23 mouse cellular contexts compared by ENCODE assay signal in the genomic region with DNA sequence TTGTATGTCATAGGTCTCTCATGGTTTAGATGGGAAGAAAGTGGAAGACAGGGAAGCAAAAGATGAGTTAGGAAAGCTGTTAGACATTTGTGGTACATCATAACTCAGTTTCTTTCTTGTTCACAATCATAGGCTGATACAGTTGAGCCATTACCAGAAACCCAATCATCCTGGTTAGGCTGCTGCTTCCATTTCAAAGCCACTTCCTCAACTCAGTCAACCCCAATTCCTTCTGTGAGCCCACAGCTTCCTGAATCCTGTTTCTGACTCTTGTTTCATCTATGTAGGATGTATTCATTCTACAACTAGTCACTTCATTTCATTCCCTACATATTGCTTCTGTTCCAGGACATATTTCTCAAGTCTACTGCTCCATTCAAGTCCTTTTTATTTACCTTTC.
DNase-seq lines count a peak whose midpoint lies in the region; ATAC-seq and TF ChIP-seq lines count a peak whose summit lies in the region.
"Had no signal": no experiment of that assay in that cellular context is flagged by ENCODE, and none has a peak within 500 bp of the region (broad histone marks: within the 10 kb centered on the region; RNA-seq: fewer than 3 reads in every experiment).

No protein-coding gene starts in this region.

- no peak for TF ChIP-seq POLR2A in heart, adult 2 months (IDR thresholded peaks at IDR 0.05; ENCODE audit: insufficient read depth, low read depth, low read length)

- H3K9ac ChIP-seq in heart, adult 2 months (ENCODE audit: low read depth, low read length) = no peak overlapping the region
- H3K9ac ChIP-seq: embryonic facial prominence, embryonic 13.5 days; forebrain, embryonic 12.5 days; hindbrain, embryonic 14.5 days had no signal

- H3K27ac ChIP-seq in heart, adult 2 months = no peak overlapping the region
- H3K27ac ChIP-seq: embryonic facial prominence, embryonic 13.5 days; forebrain, embryonic 12.5 days; heart, embryonic 10.5 days; hindbrain, embryonic 10.5 days; hindbrain, embryonic 14.5 days had no signal

- H3K27me3 ChIP-seq in heart, adult 2 months (ENCODE audit: control insufficient read depth, insufficient read depth, low read length) = no peaks in the 10 kb centered on the region
- no peaks in the 10 kb centered on the region for H3K27me3 ChIP-seq in splenic B cell, adult 2 months (ENCODE audit: control insufficient read depth, insufficient read depth, low read length, poor library complexity, severe bottlenecking)
- H3K27me3 ChIP-seq: CH12.LX; embryonic facial prominence, embryonic 13.5 days; forebrain, embryonic 12.5 days had no signal

- H3K79me2 ChIP-seq in heart, adult 2 months (replicated peaks; ENCODE audit: control insufficient read depth, insufficient read depth, low read length) = no peaks in the 10 kb centered on the region

- H3K4me1 ChIP-seq in heart, adult 2 months (ENCODE audit: control insufficient read depth, insufficient read depth, low read length) = no peaks in the 10 kb centered on the region
- H3K4me1 ChIP-seq: embryonic facial prominence, embryonic 13.5 days; forebrain, embryonic 12.5 days; heart, embryonic 10.5 days; hindbrain, embryonic 10.5 days had no signal

- ATAC-seq in hematopoietic stem cell, adult 5-6 weeks (replicated peaks in 1 of 2; ENCODE audit: insufficient read depth in 1 of 2, low FRiP score in 2 of 2, low TSS enrichment in 1 of 2, low read depth in 1 of 2, poor library complexity in 2 of 2, severe bottlenecking in 2 of 2) = peak; percentile 51 to 63; a peak in 2 of 4 replicates
- ATAC-seq: activated CD4-positive, CD25-positive, alpha-beta regulatory T cell, adult 4 months; forebrain, embryonic 16.5 days; Patski had no signal

- no peak overlapping the region for H3K4me3 ChIP-seq in heart, adult 2 months
- H3K4me3 ChIP-seq: embryonic facial prominence, embryonic 13.5 days; forebrain, embryonic 12.5 days; heart, embryonic 10.5 days; hindbrain, embryonic 10.5 days had no signal

- peak; percentile 26 for DNase-seq in heart, adult 8-10 months (ENCODE audit: low spot score)
- no peak for DNase-seq in heart, adult 2 months
- peak; percentile 32 for DNase-seq in lung, postnatal 36 days
- DNase-seq in lung, postnatal 10 days = no peak
- peak; percentile 60 for DNase-seq in splenic B cell, adult 2 months (ENCODE audit: low read depth, low spot score)
- DNase-seq in urinary bladder, adult 2 months (ENCODE audit: low spot score) = no peak
- DNase-seq in urinary bladder, postnatal 10 days (ENCODE audit: low spot score) = no peak
- DNase-seq: adrenal gland, postnatal 14 days; cerebellum, adult 11-12 months; cerebellum, adult 9-10 months; cerebellum, postnatal 25 days; gastrocnemius, postnatal 10 days; heart, postnatal 10 days had no signal

- TF ChIP-seq EP300 in heart, adult 2 months (IDR thresholded peaks at IDR 0.05; ENCODE audit: insufficient read depth, low read depth, low read length) = no peak

- no peaks in the 10 kb centered on the region for H3K36me3 ChIP-seq in heart, adult 2 months (ENCODE audit: control insufficient read depth, insufficient read depth, low read length)
- H3K36me3 ChIP-seq in splenic B cell, adult 2 months (ENCODE audit: control insufficient read depth, insufficient read depth, low read length, poor library complexity, severe bottlenecking) = peaks cover 6% of the 10 kb centered on the region; the same call in 1 of the 2 replicates
- H3K36me3 ChIP-seq: embryonic facial prominence, embryonic 13.5 days; forebrain, embryonic 12.5 days; heart, embryonic 10.5 days; hindbrain, embryonic 10.5 days had no signal

- intact Hi-C loops in heart, adult 2 months (cut with DNase I) = no loop called here

- no peak for TF ChIP-seq CTCF in heart, adult 2 months (IDR thresholded peaks at IDR 0.05)

Comparison
In these comparisons a context has a peak if more than half of its experiments do, and no peak if none do; other contexts are left out.
1. DNase-seq: peak in heart, adult 8-10 months (single experiment), lung, postnatal 36 days (single experiment) and splenic B cell, adult 2 months (single experiment); none in heart, adult 2 months (0 of 2), lung, postnatal 10 days (single experiment), urinary bladder, adult 2 months (single experiment) and urinary bladder, postnatal 10 days (single experiment).